8 mouse cellular contexts compared by ENCODE assay signal in the genomic region with DNA sequence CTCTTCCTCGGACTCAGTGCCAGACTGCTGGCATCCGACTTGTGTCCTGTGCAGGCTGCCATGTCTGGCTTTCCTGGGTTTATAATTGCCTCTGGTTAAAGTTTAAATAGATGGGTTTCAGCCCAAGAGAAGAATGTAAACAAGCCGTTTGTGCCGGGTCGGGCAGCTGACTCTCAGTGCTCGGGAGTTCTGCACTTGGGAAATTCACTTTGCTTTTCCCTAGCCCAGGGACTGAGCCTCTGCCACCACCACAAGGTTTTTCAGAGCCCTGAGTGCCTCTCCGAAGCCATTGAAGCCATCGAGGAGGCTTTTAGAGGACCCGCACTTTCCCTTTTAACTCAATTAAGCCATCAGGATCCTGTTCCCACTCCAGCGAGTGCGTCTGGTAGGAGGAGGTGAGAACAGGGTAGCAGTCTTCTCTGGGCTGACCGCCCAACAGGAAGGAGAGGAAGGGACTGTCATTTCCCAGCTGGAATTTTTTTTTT.
DNase-seq lines count a peak whose midpoint lies in the region; ATAC-seq and TF ChIP-seq lines count a peak whose summit lies in the region.

No protein-coding gene starts in this region.

- no peaks in the 10 kb centered on the region for H3K9me3 ChIP-seq in forebrain, embryonic 12.5 days
- H3K9me3 ChIP-seq in intestine, embryonic 15.5 days = no peaks in the 10 kb centered on the region
- H3K9me3 ChIP-seq in liver, embryonic 14.5 days (ENCODE audit: control insufficient read depth, low read length) = no peaks in the 10 kb centered on the region
- no peaks in the 10 kb centered on the region for H3K9me3 ChIP-seq in stomach, embryonic 15.5 days

- TF ChIP-seq CTCF in liver, embryonic 14.5 days (IDR thresholded peaks at IDR 0.05; ENCODE audit: low read depth) = no peak

- H3K27ac ChIP-seq in forebrain, embryonic 12.5 days = no peak overlapping the region
- H3K27ac ChIP-seq in intestine, embryonic 15.5 days = no peak overlapping the region
- no peak overlapping the region for H3K27ac ChIP-seq in liver, embryonic 14.5 days
- peak overlapping the region; percentile 54; the same call in 1 of the 2 replicates for H3K27ac ChIP-seq in stomach, embryonic 15.5 days

- peaks cover 10% of the 10 kb centered on the region for H3K4me1 ChIP-seq in forebrain, embryonic 12.5 days
- H3K4me1 ChIP-seq in intestine, embryonic 15.5 days (replicated peaks) = peaks cover 5% of the 10 kb centered on the region; the same call in 1 of the 2 replicates
- H3K4me1 ChIP-seq in liver, embryonic 14.5 days (replicated peaks; ENCODE audit: control insufficient read depth in 2 of 2, insufficient read depth in 2 of 2, low read length in 1 of 2) = peaks cover 0 to 7% of the 10 kb centered on the region in 2 experiments; a peak in 1 of 4 replicates
- H3K4me1 ChIP-seq in stomach, embryonic 15.5 days = peaks cover 14% of the 10 kb centered on the region

- 12% methylated on average over 12 of the region's 12 CpGs for WGBS in forebrain, embryonic 12.5 days
- 4% methylated on average over 12 of the region's 12 CpGs for WGBS in intestine, embryonic 15.5 days
- 8% methylated on average over 12 of the region's 12 CpGs for WGBS in liver, embryonic 14.5 days (ENCODE audit: insufficient replicate concordance)
- 2% methylated on average over 12 of the region's 12 CpGs for WGBS in stomach, embryonic 15.5 days

- DNase-seq in gastrocnemius, adult 18-20 months (ENCODE audit: low spot score) = peak; percentile 44
- DNase-seq in gastrocnemius, postnatal 25 days = no peak
- no peak for DNase-seq in liver, embryonic 14.5 days (ENCODE audit: low read depth in 3 of 3, low spot score in 3 of 3)
- DNase-seq in ovary, postnatal 10 days (ENCODE audit: low spot score) = no peak
- DNase-seq in frontal cortex, postnatal 10 days (ENCODE audit: low spot score in 2 of 2) = no peak

- H3K36me3 ChIP-seq in forebrain, embryonic 12.5 days (replicated peaks) = no peaks in the 10 kb centered on the region
- H3K36me3 ChIP-seq in intestine, embryonic 15.5 days = no peaks in the 10 kb centered on the region
- no peaks in the 10 kb centered on the region for H3K36me3 ChIP-seq in liver, embryonic 14.5 days (replicated peaks; ENCODE audit: control insufficient read depth, insufficient read depth, low read depth)
- no peaks in the 10 kb centered on the region for H3K36me3 ChIP-seq in stomach, embryonic 15.5 days

- H3K4me3 ChIP-seq in forebrain, embryonic 12.5 days (replicated peaks) = no peak overlapping the region
- peak overlapping the region; percentile 32 for H3K4me3 ChIP-seq in intestine, embryonic 15.5 days (replicated peaks)
- H3K4me3 ChIP-seq in liver, embryonic 14.5 days (ENCODE audit: insufficient read depth in 1 of 2, low read depth in 2 of 2, low read length in 2 of 2) = peak overlapping the region; percentile 37 to 46; a peak in 3 of 4 replicates
- H3K4me3 ChIP-seq in stomach, embryonic 15.5 days (replicated peaks) = peak overlapping the region; percentile 28

- no peak for TF ChIP-seq EP300 in liver, embryonic 14.5 days (IDR thresholded peaks at IDR 0.05; ENCODE audit: low read depth)

- H3K9ac ChIP-seq in forebrain, embryonic 12.5 days = 0 out of 2 replicates have a peak overlapping the region, but pooled peaks have one; percentile 2
- no peak overlapping the region for H3K9ac ChIP-seq in intestine, embryonic 15.5 days
- H3K9ac ChIP-seq in liver, embryonic 14.5 days (replicated peaks) = no peak overlapping the region
- no peak overlapping the region for H3K9ac ChIP-seq in stomach, embryonic 15.5 days

- no peak for ATAC-seq in forebrain, embryonic 12.5 days (ENCODE audit: low FRiP score)
- peak; percentile 70 for ATAC-seq in intestine, embryonic 15.5 days
- ATAC-seq in liver, embryonic 14.5 days (ENCODE audit: insufficient read depth) = no peak
- 0 out of 2 replicates have a peak, but pooled peaks have one; percentile 53 for ATAC-seq in stomach, embryonic 15.5 days (ENCODE audit: insufficient read depth, low FRiP score, low read depth)

- peaks cover 6% of the 10 kb centered on the region; the same call in 1 of the 2 replicates for H3K27me3 ChIP-seq in forebrain, embryonic 12.5 days
- no peaks in the 10 kb centered on the region for H3K27me3 ChIP-seq in intestine, embryonic 15.5 days (replicated peaks)
- H3K27me3 ChIP-seq in liver, embryonic 14.5 days (ENCODE audit: control insufficient read depth, insufficient read depth, low read length) = no peaks in the 10 kb centered on the region; the same call in 1 of the 2 replicates
- H3K27me3 ChIP-seq in stomach, embryonic 15.5 days (replicated peaks) = no peaks in the 10 kb centered on the region

- peak overlapping the region; percentile 22 for H3K4me2 ChIP-seq in forebrain, embryonic 12.5 days
- H3K4me2 ChIP-seq in intestine, embryonic 15.5 days (replicated peaks) = peak overlapping the region; percentile 63
- H3K4me2 ChIP-seq in liver, embryonic 14.5 days (ENCODE audit: low read depth) = peak overlapping the region; percentile 48
- H3K4me2 ChIP-seq in stomach, embryonic 15.5 days = peak overlapping the region; percentile 56

Comparison
In these comparisons a context has a peak if more than half of its experiments do, and no peak if none do; other contexts are left out.
1. ATAC-seq: peak in intestine, embryonic 15.5 days (single experiment) and stomach, embryonic 15.5 days (single experiment); none in forebrain, embryonic 12.5 days (single experiment) and liver, embryonic 14.5 days (single experiment).
2. Peak in every context shown above with its lines, with median percentiles within 50 percentile points of each other: H3K4me2 ChIP-seq.